Mouse (Mus musculus) cerebellum, adult 2 months (tissue): ENCODE data around the gene Olfr1427.

Experiments
- CTCF ChIP-seq: fragments of 200-500 bp; IDR thresholded peaks from 2 replicates; pipeline ENCODE4 v1.5.1; 2011; ENCODE audit warnings: low read depth, mild to moderate bottlenecking, control low read depth, low read length, moderate library complexity, borderline replicate concordance; ENCODE audit not compliant: insufficient read depth
- POLR2A ChIP-seq: fragments of 200-500 bp; IDR thresholded peaks from 2 replicates; pipeline ENCODE4 v1.6.1; 2011; ENCODE audit warnings: low read length, control low read depth, borderline replicate concordance; ENCODE audit not compliant: insufficient read depth

DNA sequence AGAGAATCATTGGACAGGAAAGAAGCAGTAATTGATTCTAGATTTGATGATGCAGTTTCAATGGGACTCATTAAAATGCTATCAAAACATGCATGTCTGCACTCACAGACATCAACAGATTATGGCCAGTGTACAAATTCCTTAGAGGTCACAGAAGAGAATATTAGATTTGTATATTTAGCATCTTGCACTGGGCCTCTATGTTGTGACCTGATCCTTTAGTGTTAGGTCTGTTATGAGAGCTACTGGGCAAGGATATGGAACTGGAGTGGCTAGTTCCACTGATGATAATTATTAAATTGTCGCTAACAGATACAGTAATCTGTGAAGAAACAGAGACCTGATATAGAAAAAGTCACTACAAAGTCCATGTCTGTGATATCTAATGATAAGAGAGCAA, 11.2 kb downstream of the Olfr1427 start, which contains the start of gene Olfr1426:
- TF ChIP-seq CTCF, result no peak
- no peak for TF ChIP-seq POLR2A
